Mouse (Mus musculus) 416B (cell line): ENCODE measurements around the gene Reck.

Experiments
- DNase-seq: peaks from one replicate; pipeline ENCODE4 v3.0.0; 2011; ENCODE audit warnings: low read depth

The Reck gene

DNA sequence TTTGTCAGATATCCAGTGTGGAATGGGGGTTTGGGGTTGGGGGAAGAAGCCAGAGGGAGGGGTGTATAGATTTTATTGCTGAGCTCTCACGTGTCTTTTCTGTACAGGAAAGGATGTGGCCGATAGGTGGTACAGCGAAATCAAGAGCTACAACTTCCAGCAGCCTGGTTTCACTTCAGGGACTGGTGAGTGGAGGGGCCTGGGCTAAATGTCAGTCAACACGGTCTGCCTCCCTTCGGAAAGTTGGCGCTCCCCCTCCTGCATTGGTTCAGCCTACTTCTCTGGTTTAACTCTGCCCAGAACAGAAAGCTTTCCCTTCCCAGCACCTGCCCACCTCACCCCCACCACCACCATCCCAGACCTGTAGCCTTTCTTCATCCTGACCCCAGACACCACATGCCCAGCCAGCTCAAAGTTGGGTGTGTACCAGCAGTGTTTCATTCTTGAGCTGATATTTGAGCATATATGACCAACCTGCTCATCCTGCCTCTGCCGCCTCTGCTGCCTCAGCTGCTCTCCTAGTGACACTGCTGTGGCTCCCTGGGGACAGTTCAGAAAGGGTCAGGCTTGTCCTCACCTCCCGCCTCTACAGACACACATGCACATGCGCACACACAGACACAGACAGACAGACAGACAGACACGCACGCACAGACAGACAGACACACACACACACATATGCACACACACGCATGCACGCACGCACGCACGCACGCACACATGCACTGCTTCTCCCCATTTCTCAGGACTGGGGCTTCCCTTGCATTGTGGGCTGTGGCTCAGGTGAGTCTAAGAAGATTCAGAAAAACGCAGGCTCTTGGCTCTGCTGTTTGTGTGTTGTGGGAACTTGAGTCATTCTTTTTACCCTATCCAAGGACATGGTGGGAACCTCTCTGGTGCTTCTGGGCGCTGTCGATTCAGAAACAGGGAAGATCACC is 95.3 kb downstream of the Reck start:
- no peak for DNase-seq

DNA sequence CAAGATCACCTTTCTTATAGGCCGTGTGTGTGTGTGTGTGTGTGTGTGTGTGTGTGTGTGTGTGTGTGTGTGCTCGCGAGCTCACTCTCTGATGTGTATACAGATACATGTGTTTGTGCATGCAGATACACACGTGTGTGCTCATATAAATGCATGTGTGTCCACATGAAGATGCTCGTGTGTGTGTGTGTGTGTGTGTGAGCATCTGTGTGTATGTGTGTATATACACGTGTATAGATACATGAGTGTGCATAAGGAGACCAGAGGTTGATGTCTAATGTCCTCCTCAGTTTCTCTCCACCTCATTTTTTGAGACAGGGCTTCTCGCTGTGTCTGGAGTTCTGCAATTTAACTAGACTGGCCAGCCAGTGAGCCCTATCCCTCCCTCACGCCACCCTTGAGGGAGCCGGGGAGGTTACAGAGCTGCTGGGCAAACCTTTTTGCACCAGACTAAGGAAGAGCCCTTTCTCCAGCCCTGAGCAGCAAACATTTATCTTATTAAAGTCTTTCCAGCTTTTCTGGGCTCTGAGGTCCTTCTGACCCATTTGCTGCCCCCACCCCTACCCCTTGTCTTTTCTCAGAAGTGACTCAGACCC is 96.3 kb downstream of the Reck start:
- no peak for DNase-seq

GRCm38 (mm10) chr4:43972137-43972591 is 96.8 kb downstream of the Reck start:
- peak; percentile 98 for DNase-seq

DNA sequence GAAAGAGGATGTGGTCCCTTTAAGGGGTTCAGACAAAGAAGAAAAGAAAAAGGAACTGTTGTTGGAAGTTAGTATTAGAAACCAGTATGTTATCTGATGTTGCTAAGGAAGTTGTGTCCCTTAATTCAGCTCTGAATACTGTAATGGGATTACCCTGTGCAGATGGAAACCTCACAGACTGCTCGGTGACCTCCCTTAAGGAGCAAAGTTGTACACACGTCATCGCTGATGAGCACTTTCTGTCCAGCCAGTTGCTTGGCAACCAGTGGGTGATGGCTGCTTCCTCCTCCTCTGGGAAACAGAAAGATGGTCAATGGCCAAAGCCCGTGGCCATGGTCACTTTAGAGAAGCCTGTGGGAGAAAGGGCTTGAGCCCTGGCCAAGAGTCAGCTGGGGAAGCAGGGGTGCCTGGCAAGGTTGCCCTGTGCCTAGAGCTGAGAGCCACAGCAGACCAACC is 98.2 kb downstream of the Reck start:
- peak; percentile 70 for DNase-seq

DNA sequence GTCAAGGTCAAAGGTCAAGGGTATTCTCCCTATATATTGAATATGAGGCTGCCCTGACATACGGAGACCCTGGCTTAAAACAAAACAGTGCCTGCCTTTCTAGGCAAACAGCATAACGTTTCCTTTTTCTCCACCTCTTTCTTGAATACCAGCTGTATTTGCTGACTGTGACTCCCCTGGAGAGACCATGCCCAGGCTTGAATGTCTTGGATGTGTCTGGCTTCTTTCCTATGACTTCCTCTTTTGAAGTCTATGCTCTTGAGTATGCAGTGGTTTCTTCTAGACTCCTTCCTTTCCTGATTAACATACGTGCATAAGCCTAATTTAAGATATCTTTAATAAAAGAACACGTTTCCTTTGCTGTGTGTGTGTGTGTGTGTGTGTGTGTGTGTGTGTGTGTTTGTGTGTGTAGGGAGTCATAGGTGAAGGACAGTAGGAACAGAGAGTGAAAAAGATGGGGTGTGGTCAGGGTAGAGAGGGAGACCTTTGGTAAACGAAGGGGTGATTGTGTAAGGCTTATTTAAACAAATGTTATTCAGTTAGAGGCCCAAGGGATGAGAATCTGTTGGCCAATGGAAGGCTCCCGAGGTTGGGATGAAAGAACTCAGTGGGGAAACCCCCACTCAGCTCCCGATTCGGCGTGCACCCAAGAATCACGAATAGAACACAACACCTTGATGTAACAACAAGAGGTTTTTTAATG is 99.7 kb downstream of the Reck start:
- peak; percentile 61 for DNase-seq

GRCm38 (mm10) chr4:43976223-43976740 is 101.0 kb downstream of the Reck start:
- no peak for DNase-seq

GRCm38 (mm10) chr4:43978521-43979443 is 103.5 kb downstream of the Reck start:
- no peak for DNase-seq

- no peak for DNase-seq
Measured at GRCm38 (mm10) chr4:43979746-43980145, 104.4 kb downstream of the Reck start.

DNA sequence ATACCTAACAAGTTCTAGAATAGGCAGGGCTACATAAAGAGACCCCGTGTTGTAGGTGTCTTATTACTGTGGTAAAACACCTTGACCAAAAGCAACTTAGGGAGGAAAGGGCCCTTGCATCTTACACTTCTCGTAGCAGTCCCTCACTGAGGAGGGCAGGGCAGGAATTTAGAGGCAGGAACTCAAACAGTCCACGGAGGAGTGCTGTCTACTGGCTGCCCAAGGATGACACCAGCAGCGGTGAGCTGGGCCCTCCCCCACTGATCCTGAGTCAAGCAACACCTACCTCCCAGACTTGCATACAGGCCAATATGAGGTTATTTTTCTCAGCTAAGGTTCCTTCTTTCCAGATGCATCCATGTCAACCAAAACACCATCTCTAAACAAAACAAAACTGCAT is 104.9 kb downstream of the Reck start:
- no peak for DNase-seq

DNA sequence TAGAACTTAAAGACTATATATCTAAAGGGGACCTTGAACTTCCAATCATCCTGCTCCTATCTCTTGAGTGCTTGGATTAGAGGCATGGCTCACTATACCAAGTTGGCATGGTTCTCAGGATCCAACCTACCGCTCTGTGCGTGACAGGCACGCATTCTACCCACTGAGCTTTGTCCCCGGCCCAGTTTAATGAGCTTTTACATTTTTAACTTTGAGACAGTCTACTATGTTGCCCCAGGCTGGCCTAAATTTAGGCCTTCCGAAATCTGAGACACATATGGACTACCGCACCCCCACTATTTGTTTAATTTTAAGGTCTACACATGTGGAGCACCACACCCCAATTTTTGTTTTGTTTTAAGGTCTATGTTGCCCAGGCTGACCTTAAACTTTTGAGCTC is 105.5 kb downstream of the Reck start:
- no peak for DNase-seq

- no peak for DNase-seq
Measured at GRCm38 (mm10) chr4:43981251-43981650, 105.9 kb downstream of the Reck start.

DNA sequence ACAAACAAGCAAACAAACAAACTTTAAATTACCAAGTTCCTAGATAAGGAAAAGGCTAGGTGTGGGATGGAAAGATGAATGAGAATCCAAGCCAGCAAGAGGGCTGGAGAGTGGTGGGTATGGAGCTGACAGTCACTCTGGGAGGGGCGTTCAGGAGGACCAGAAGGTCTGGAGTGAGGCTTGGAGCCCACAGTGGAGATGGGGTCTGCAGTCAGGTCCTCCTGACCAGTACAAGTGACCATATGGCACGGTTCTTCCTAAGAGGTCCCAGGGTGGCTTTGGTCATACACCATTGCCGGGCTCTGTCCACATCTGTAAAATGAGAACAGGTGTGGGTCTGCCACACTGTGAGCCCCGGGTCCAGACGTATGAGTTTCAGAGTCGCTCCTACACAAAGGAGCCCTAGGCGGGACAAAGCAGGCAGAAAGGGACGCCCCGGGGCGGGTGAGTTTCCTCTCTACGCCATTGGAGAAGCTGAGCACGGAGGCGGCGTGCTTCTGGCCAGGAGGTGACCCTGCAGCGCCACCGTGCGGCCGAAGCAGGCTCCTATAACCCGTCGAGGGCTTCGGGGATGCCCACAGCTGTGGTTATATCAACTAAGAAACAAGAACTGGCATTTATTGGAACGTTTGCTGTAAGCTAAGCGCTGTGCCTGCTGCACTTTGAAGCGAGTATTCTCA is 106.9 kb downstream of the Reck start:
- DNase-seq = peak; percentile 92

- no peak for DNase-seq
Measured at GRCm38 (mm10) chr4:43983181-43983580, 107.9 kb downstream of the Reck start, which contains the start of gene Ccin. TSS of gene Ccin (plus strand) at chr4:43983483.

DNA sequence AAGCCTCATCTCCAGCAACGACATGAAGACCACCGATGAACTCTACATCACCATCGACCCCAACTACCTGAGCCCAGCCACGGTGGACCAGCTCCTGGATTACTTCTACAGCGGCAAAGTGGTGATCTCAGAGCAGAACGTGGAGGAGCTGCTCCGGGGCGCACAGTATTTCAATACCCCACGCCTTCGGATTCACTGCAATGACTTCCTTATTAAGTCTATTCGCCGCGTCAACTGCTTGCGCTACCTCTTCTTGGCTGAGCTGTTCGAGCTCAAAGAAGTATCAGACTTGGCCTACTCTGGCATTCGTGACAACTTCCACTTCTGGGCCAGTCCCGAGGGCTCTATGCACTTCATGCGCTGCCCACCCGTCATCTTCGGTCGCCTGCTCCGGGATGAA is 108.4 kb downstream of the Reck start:
- DNase-seq = no peak

DNA sequence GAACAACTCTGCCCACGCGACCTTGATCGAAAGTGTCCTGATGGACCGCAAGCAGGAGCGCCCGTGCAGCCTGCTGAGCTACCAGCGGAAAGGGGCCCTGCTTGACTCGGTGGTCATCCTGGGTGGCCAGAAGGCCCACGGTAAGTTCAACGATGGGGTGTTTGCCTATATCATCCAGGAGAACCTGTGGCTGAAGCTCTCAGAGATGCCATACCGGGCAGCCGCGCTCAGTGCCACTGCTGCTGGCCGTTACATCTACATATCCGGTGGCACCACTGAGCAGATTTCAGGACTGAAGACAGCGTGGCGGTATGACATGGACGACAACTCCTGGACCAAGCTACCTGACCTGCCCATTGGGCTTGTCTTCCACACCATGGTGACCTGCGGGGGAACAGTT is 109.0 kb downstream of the Reck start:
- no peak for DNase-seq

GRCm38 (mm10) chr4:43988976-43989375 is 113.6 kb downstream of the Reck start:
- no peak for DNase-seq

GRCm38 (mm10) chr4:43993072-43993471 is 117.7 kb downstream of the Reck start:
- DNase-seq = no peak

GRCm38 (mm10) chr4:43994342-43994741 is 119.0 kb downstream of the Reck start:
- no peak for DNase-seq
